Mouse (Mus musculus) thymus, postnatal 10 days (tissue): Measurements from ENCODE around the gene Olfr167.
"Not testable (repeated sequence)": the region's sequence is repeated elsewhere in the genome, so short reads cannot be mapped to it uniquely, and the experiment has no call there.

Source experiments
- DNase-seq, 2 experiments: peaks; one replicate each; pipeline ENCODE4 v3.0.0; 2021; ENCODE audit warnings: low spot score in 2 of 2

Gene Olfr167

DNA sequence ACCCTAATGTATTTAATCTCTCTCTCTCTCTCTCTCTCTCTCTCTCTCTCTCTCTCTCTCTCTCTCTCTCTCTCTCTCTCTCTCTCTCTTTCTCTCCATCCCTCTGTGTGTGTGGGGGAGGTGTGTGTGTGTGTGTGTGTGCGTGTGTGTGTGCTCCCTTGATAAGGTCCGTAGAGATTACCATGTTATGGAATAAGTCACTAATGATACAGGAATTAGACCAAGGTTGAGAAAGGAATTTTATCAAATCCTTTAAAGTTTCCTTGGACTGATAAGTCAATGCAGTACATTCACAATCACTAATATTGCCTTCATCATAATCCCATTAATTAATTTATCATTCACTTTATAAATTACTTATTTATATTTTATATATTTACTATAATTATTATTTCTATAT is at the start of gene Olfr167:
Olfr167 (minus strand) TSS at position 101 of the 400 bp plus-strand sequence.
- no peak for DNase-seq

DNA sequence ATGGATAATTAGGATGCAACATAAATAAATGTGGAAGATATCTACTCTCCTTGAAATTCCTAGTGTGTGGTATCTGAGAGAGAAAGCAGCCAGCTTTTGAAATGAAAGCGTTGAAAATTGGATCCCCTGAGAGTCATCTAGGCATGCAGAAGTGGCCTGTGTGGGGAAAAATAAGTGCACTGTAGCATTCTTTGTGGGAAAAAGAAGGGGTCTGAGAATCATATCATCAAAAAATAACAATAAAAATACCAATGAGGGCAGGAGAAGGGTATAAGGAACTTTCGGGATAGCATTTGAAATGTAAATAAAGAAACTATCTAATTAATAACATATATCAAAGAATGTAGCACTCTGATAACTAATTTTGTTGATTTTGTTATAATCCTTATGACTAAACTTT is 49.6 kb upstream of the Olfr167 start, which contains the start of gene Olfr169:
Olfr169 (minus strand) TSS at position 101 of the 400 bp plus-strand sequence.
- not testable (repeated sequence) for DNase-seq

DNA sequence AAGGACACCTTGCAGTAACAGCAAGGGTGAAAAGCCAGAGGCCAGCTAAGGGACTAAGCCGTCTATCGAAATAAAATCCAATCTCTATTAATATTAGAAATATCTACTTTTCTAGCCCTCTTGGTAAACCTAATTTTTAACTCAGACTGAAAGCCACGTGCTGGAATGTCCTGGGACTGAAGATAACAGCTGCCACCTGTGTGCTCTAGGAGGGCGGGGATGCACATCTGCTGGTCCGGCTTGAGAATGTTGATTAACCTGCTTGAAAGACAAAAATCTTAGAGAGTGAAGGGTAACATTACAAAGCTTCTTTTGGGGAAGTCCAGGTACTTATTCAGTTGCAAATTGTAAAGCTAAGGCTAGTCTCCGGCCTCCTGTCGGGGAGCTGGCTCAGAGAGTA is 31.4 kb upstream of the Olfr167 start:
- DNase-seq, result not testable (repeated sequence)

DNA sequence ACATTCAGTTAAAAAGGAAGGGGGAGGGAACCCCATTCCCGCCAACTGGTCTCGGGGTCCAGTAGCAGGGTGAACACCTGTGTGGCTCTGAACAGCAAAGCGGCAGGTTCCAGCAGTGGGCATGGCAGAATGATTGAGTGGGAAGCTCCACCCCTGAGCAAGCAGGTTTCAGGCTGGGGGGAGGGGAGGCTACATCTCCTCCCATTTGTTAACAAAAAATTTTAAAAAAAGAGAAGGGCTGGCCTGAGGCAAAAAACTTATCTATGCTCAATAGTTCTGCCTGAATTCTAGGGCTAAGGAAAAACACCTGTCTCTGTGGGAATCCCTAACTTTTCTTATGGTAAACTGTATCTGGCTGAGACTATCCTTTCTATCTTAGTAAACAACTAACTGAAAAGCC is 30.2 kb upstream of the Olfr167 start:
- DNase-seq, result not testable (repeated sequence)

DNA sequence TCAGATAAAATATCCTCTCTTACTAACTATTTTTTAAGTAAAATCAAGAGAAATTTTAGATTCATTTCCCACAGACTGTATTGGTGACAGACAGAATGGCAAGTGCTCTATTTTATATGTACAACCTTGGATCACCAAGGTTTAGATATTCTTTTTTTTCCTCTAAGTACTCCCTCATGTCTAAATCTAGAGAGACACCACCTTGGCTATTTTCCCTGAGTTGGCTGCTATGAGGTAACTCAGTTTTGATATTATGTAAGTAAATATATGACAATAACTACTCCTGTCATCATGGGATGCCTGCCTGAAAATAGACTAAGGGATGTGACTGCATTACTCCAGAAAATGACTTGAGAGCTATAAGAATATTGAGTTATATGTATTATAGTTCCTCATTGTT is 13.4 kb upstream of the Olfr167 start, which contains the start of gene Olfr168:
Olfr168 (minus strand) TSS at position 101 of the 400 bp plus-strand sequence.
- DNase-seq, result no peak

DNA sequence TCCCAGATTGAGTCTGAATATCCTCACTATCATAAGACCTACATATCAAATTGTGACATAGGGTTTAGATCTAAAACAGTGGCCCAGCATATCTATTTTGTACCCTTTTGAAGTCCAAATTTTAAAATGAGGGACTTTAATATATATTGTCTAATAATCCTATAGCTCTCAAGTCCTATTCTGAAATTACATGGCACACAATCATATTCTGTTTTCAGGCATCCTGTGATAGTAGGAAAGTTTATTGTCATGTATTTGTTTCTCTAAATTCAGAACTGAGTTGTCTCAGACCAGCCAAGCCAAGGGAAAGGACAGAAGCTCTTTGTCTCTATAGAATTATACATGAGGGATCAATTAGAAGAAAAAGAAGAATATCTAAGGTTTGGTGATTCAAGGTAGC is 38.7 kb downstream of the Olfr167 start, which contains the start of gene Olfr166:
Olfr166 (plus strand) TSS at position 301 of the 400 bp plus-strand sequence.
- no peak for DNase-seq

DNA sequence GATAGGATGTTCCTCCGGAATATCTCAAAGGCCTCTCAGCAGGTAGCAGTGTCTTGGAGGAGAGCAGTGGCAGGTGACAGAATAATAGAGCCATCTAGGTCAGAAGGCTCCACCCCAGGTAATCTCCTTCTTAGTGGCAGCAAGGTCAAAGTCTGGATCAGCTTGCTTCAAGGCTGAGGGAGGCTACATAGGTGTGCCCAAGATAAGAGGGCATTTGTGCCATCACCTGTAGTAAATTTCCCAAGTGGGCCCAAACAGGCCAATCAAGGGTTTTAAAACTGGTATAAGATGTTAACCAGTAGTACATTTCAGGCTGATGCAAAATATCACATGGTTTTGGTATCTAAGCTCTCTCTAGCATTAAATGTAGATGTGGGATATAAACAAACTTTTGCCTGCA is 57.7 kb downstream of the Olfr167 start:
- DNase-seq, result no peak
